In genomic region chrX:21715293-21715692, GRCm38 (mm10) we compare ENCODE assay signal across 36 mouse cellular contexts. TPM values are rescaled to one million over a fixed set of nuclear protein-coding genes. Genes with fewer than 3 reads are reported as not detected.
"Had no signal": no experiment of that assay in that cellular context is flagged by ENCODE, and none has a peak within 500 bp of the region (broad histone marks: within the 10 kb centered on the region; RNA-seq: fewer than 3 reads in every experiment).

No protein-coding gene starts in this region.

- H3K27me3 ChIP-seq: heart, embryonic 12.5 days; hindbrain, embryonic 12.5 days; limb, embryonic 12.5 days had no signal

- H3K4me3 ChIP-seq: gastrocnemius, adult 2 months; heart, embryonic 10.5 days; heart, embryonic 12.5 days; hindbrain, embryonic 10.5 days; hindbrain, embryonic 12.5 days; layer of hippocampus, adult 2 months; left cerebral cortex, adult 2 months; limb, embryonic 10.5 days; limb, embryonic 12.5 days had no signal

- H3K36me3 ChIP-seq: heart, embryonic 10.5 days; heart, embryonic 12.5 days; hindbrain, embryonic 10.5 days; hindbrain, embryonic 12.5 days; limb, embryonic 10.5 days; limb, embryonic 12.5 days had no signal

- H3K9ac ChIP-seq: heart, embryonic 12.5 days; hindbrain, embryonic 12.5 days; hindbrain, embryonic 14.5 days; limb, embryonic 12.5 days had no signal

- DNase-seq: gastrocnemius, adult 2 months; gastrocnemius, postnatal 10 days; gastrocnemius, postnatal 25 days; heart, adult 18-20 months; heart, postnatal 10 days; heart, postnatal 4 days; kidney, adult 11 months; kidney, postnatal 10 days had no signal

- H3K27ac ChIP-seq: gastrocnemius, adult 2 months; heart, embryonic 10.5 days; hindbrain, embryonic 10.5 days; hindbrain, embryonic 12.5 days; hindbrain, embryonic 14.5 days; layer of hippocampus, adult 2 months; left cerebral cortex, adult 2 months; limb, embryonic 10.5 days; limb, embryonic 12.5 days had no signal

- H3K4me1 ChIP-seq: heart, embryonic 10.5 days; hindbrain, embryonic 10.5 days; hindbrain, embryonic 12.5 days; limb, embryonic 10.5 days; limb, embryonic 12.5 days had no signal

- H3K9me3 ChIP-seq: heart, embryonic 10.5 days; heart, embryonic 12.5 days; hindbrain, embryonic 10.5 days; hindbrain, embryonic 12.5 days; limb, embryonic 10.5 days; limb, embryonic 12.5 days had no signal

- ATAC-seq: forebrain, embryonic 16.5 days; hindbrain, embryonic 16.5 days had no signal

- H3K4me2 ChIP-seq: heart, embryonic 12.5 days; hindbrain, embryonic 12.5 days; hindbrain, embryonic 14.5 days; limb, embryonic 12.5 days had no signal

RNA-seq across cellular contexts. Expression of gene Slc6a14, which starts 0.6 kb away (rescaled TPM):
- total RNA-seq: gastrocnemius, adult 2 months; gastrocnemius, postnatal 10 days; gastrocnemius, postnatal 25 days; gastrocnemius, postnatal 4 days; granulocyte monocyte progenitor cell, adult 5-6 weeks; layer of hippocampus, adult 2 months; layer of hippocampus, postnatal 10 days; layer of hippocampus, postnatal 25 days; left cerebral cortex, adult 2 months; left cerebral cortex, postnatal 14 days; left cerebral cortex, postnatal 36 days had no signal
- polyA plus RNA-seq: forebrain, embryonic 16.5 days; heart, embryonic 10.5 days; heart, embryonic 12.5 days; heart, embryonic 14.5 days; hindbrain, embryonic 14.5 days; hindbrain, embryonic 16.5 days; kidney, embryonic 14.5 days had no signal

RNA-seq across cellular contexts. Expression of gene Gm28269, which starts 29.6 kb away (rescaled TPM):
- total RNA-seq: gastrocnemius, adult 2 months; gastrocnemius, postnatal 10 days; gastrocnemius, postnatal 25 days; gastrocnemius, postnatal 4 days; granulocyte monocyte progenitor cell, adult 5-6 weeks; heart, adult 18-20 months; heart, adult 8-10 months; heart, postnatal 10 days; heart, postnatal 25 days; heart, postnatal 4 days; layer of hippocampus, adult 2 months; layer of hippocampus, postnatal 10 days; layer of hippocampus, postnatal 25 days; left cerebral cortex, adult 2 months; left cerebral cortex, postnatal 14 days; left cerebral cortex, postnatal 36 days had no signal
- polyA plus RNA-seq: forebrain, embryonic 16.5 days; frontal cortex, adult 2 months; heart, embryonic 10.5 days; heart, embryonic 12.5 days; heart, embryonic 14.5 days; heart, embryonic 16.5 days; hindbrain, embryonic 10.5 days; hindbrain, embryonic 12.5 days; hindbrain, embryonic 14.5 days; hindbrain, embryonic 16.5 days; intestine, embryonic 14.5 days; intestine, embryonic 16.5 days; kidney, adult 2 months; kidney, embryonic 14.5 days; kidney, embryonic 16.5 days; limb, embryonic 10.5 days; limb, embryonic 12.5 days; limb, embryonic 14.5 days had no signal
